Mouse (Mus musculus) MEL (cell line): ENCODE data around the gene Klhl26. TPM values are rescaled to one million over a fixed set of nuclear protein-coding genes. Genes with fewer than 3 reads are reported as not detected.

Experiments used
- DNase-seq: peaks from one replicate; pipeline ENCODE4 v3.0.0; 2011; ENCODE audit warnings: low read depth, low spot score
- H3K27ac ChIP-seq: 2 replicates; pipeline ENCODE4 v1.5.1; 2012; ENCODE audit warnings: low read depth, mild to moderate bottlenecking, control low read depth, low read length, moderate library complexity; ENCODE audit not compliant: control insufficient read depth
- H3K27me3 ChIP-seq, 2 experiments: fragments of 150-350 bp in 1 of 2; sonication (generic) in 1 of 2; 2 replicates each; pipeline ENCODE4 v1.6.1; 2012; ENCODE audit warnings: low read length in 2 of 2, mild to moderate bottlenecking in 2 of 2, improper control_type of control experiment in 1 of 2, moderate library complexity in 1 of 2; ENCODE audit not compliant: insufficient read depth in 2 of 2, control insufficient read depth in 1 of 2
- H3K36me3 ChIP-seq, 2 experiments: 2 replicates each; pipeline ENCODE4 v1.6.1; 2012 to 2014; ENCODE audit warnings: low read length in 2 of 2, improper control_type of control experiment in 1 of 2, inconsistent platforms in 1 of 2, mild to moderate bottlenecking in 1 of 2; ENCODE audit not compliant: insufficient read depth in 2 of 2, control insufficient read depth in 1 of 2
- H3K4me1 ChIP-seq, 2 experiments: fragments of 150-350 bp in 1 of 2; sonication (generic) in 1 of 2; 2 replicates each; pipeline ENCODE4 v1.6.1; 2012; ENCODE audit warnings: low read length in 2 of 2, improper control_type of control experiment in 1 of 2, mild to moderate bottlenecking in 1 of 2; ENCODE audit not compliant: insufficient read depth in 2 of 2, control insufficient read depth in 1 of 2
- H3K4me3 ChIP-seq, 2 experiments: fragments of 150-350 bp in 1 of 2; sonication (generic) in 1 of 2; 2 replicates each; pipeline ENCODE4 v1.5.1; 2012; ENCODE audit warnings: low read depth in 2 of 2, low read length in 2 of 2, mild to moderate bottlenecking in 2 of 2, moderate library complexity in 2 of 2, control low read depth in 1 of 2, improper control_type of control experiment in 1 of 2; ENCODE audit not compliant: control insufficient read depth in 1 of 2, insufficient read depth in 1 of 2
- H3K79me2 ChIP-seq: 2 replicates; pipeline ENCODE4 v1.6.1; 2012; ENCODE audit warnings: mild to moderate bottlenecking, low read length, moderate library complexity; ENCODE audit not compliant: control insufficient read depth, poor library complexity, insufficient read depth
- H3K9ac ChIP-seq: 2 replicates; pipeline ENCODE4 v1.6.1; 2012; ENCODE audit warnings: low read depth, mild to moderate bottlenecking, control low read depth, low read length, moderate library complexity; ENCODE audit not compliant: control insufficient read depth, poor library complexity, severe bottlenecking
- H3K9me3 ChIP-seq: fragments of 150-350 bp; sonication (generic); replicated peaks from 2 replicates; pipeline ENCODE4 v1.6.1; 2012; ENCODE audit warnings: mild to moderate bottlenecking, low read length, improper control_type of control experiment, moderate library complexity; ENCODE audit not compliant: insufficient read depth
- CHD2 ChIP-seq: IDR thresholded peaks from 2 replicates; pipeline ENCODE4 v1.6.1; 2011; ENCODE audit warnings: low read length, improper control_type of control experiment
- CTCF ChIP-seq, 3 experiments: IDR thresholded peaks in 2 of 3; conservative IDR thresholded peaks in 1 of 3; 2 replicates each; pipeline ENCODE4 v1.5.1; 2011 to 2012; ENCODE audit warnings: low read length in 3 of 3, low read depth in 2 of 3, mild to moderate bottlenecking in 2 of 3, improper control_type of control experiment in 1 of 3, inconsistent platforms in 1 of 3, mixed read lengths in 1 of 3, moderate library complexity in 1 of 3; ENCODE audit not compliant: control insufficient read depth in 1 of 3, insufficient read depth in 1 of 3, poor library complexity in 1 of 3, severe bottlenecking in 1 of 3
- E2F4 ChIP-seq: IDR thresholded peaks from 2 replicates; pipeline ENCODE4 v1.6.1; 2011; ENCODE audit warnings: low read depth, low read length, improper control_type of control experiment, borderline replicate concordance
- ELF1 ChIP-seq: IDR thresholded peaks from 2 replicates; pipeline ENCODE4 v1.6.1; 2014; ENCODE audit warnings: low read depth, mild to moderate bottlenecking, inconsistent platforms, low read length, improper control_type of control experiment, moderate library complexity
- EP300 ChIP-seq, 2 experiments: IDR thresholded peaks; 2 replicates each; pipeline ENCODE4 v1.6.1; 2011; ENCODE audit warnings: improper control_type of control experiment in 2 of 2, low read length in 2 of 2, low read depth in 1 of 2, mild to moderate bottlenecking in 1 of 2
- GABPA ChIP-seq: IDR thresholded peaks from 2 replicates; pipeline ENCODE4 v1.6.1; 2012; ENCODE audit warnings: low read depth, mild to moderate bottlenecking, inconsistent platforms, low read length, improper control_type of control experiment, moderate library complexity
- GATA1 ChIP-seq: IDR thresholded peaks from 2 replicates; pipeline ENCODE4 v1.6.1; 2011; ENCODE audit warnings: low read depth, low read length, improper control_type of control experiment
- HCFC1 ChIP-seq: IDR thresholded peaks from 2 replicates; pipeline ENCODE4 v1.6.1; 2012; ENCODE audit warnings: low read depth, mild to moderate bottlenecking, inconsistent platforms, low read length, improper control_type of control experiment, moderate library complexity
- JUND ChIP-seq: IDR thresholded peaks from 2 replicates; pipeline ENCODE4 v1.6.1; 2011; ENCODE audit warnings: low read depth, mild to moderate bottlenecking, improper control_type of control experiment, low read length
- MAFK ChIP-seq: IDR thresholded peaks from 2 replicates; pipeline ENCODE4 v1.6.1; 2011; ENCODE audit warnings: low read depth, mild to moderate bottlenecking, low read length, improper control_type of control experiment, borderline replicate concordance
- MEF2A ChIP-seq: IDR thresholded peaks from 2 replicates; pipeline ENCODE4 v1.6.1; 2014; ENCODE audit warnings: low read depth, mild to moderate bottlenecking, inconsistent platforms, low read length, improper control_type of control experiment; ENCODE audit not compliant: poor library complexity, insufficient replicate concordance, severe bottlenecking; ENCODE audit errors: extremely low read depth
- MXI1 ChIP-seq: IDR thresholded peaks from 2 replicates; pipeline ENCODE4 v1.6.1; 2011; ENCODE audit warnings: mild to moderate bottlenecking, low read depth, low read length, improper control_type of control experiment
- MYB ChIP-seq: IDR thresholded peaks from 2 replicates; pipeline ENCODE4 v1.6.1; 2011; ENCODE audit warnings: mild to moderate bottlenecking, low read depth, low read length, improper control_type of control experiment
- MYC ChIP-seq: IDR thresholded peaks from 2 replicates; pipeline ENCODE4 v1.6.1; 2011; ENCODE audit warnings: low read depth, mild to moderate bottlenecking, low read length, improper control_type of control experiment, moderate library complexity
- NRF1 ChIP-seq: IDR thresholded peaks from 2 replicates; pipeline ENCODE4 v1.6.1; 2014; ENCODE audit warnings: low read depth, mild to moderate bottlenecking, inconsistent platforms, low read length, improper control_type of control experiment, moderate library complexity; ENCODE audit not compliant: poor library complexity, insufficient read depth, severe bottlenecking
- POLR2A ChIP-seq, 2 experiments: IDR thresholded peaks; 2 replicates each; pipeline ENCODE4 v1.6.1; 2011 to 2012; ENCODE audit warnings: low read length in 2 of 2, mild to moderate bottlenecking in 2 of 2, control low read depth in 1 of 2, improper control_type of control experiment in 1 of 2, low read depth in 1 of 2, moderate library complexity in 1 of 2; ENCODE audit not compliant: control insufficient read depth in 1 of 2, insufficient read depth in 1 of 2, poor library complexity in 1 of 2
- POLR2AphosphoS2 ChIP-seq: IDR thresholded peaks from 2 replicates; pipeline ENCODE4 v1.6.1; 2011; ENCODE audit warnings: low read length, improper control_type of control experiment
- RAD21 ChIP-seq: IDR thresholded peaks from 2 replicates; pipeline ENCODE4 v1.6.1; 2011; ENCODE audit warnings: mild to moderate bottlenecking, low read depth, low read length, improper control_type of control experiment
- RCOR1 ChIP-seq: IDR thresholded peaks from 2 replicates; pipeline ENCODE4 v1.6.1; 2012; ENCODE audit warnings: low read depth, mild to moderate bottlenecking, inconsistent platforms, low read length, improper control_type of control experiment
- TAL1 ChIP-seq: IDR thresholded peaks from 2 replicates; pipeline ENCODE4 v1.6.1; 2012; ENCODE audit warnings: mild to moderate bottlenecking, inconsistent platforms, low read length, moderate library complexity, mixed read lengths
- TBP ChIP-seq: IDR thresholded peaks from 2 replicates; pipeline ENCODE4 v1.8.0; 2011; ENCODE audit warnings: low read depth, low read length, improper control_type of control experiment
- TCF12 ChIP-seq: IDR thresholded peaks from 2 replicates; pipeline ENCODE4 v1.6.1; 2014; ENCODE audit warnings: low read depth, mild to moderate bottlenecking, inconsistent platforms, low read length, improper control_type of control experiment, moderate library complexity
- UBTF ChIP-seq: IDR thresholded peaks from 2 replicates; pipeline ENCODE4 v1.6.1; 2012; ENCODE audit warnings: low read depth, mild to moderate bottlenecking, inconsistent platforms, low read length, improper control_type of control experiment, moderate library complexity, borderline replicate concordance; ENCODE audit not compliant: insufficient read depth
- USF1 ChIP-seq: IDR thresholded peaks from 2 replicates; pipeline ENCODE4 v1.6.1; 2014; ENCODE audit warnings: low read depth, mild to moderate bottlenecking, inconsistent platforms, low read length, improper control_type of control experiment, moderate library complexity
- ZKSCAN1 ChIP-seq: IDR thresholded peaks from 2 replicates; pipeline ENCODE4 v1.6.1; 2012; ENCODE audit warnings: low read depth, mild to moderate bottlenecking, inconsistent platforms, low read length, improper control_type of control experiment, moderate library complexity
- ZMIZ1 ChIP-seq: IDR thresholded peaks from 2 replicates; pipeline ENCODE4 v1.6.1; 2012; ENCODE audit warnings: low read depth, mild to moderate bottlenecking, inconsistent platforms, low read length, improper control_type of control experiment, moderate library complexity
- ZNF384 ChIP-seq: IDR thresholded peaks from 2 replicates; pipeline ENCODE4 v1.6.1; 2012; ENCODE audit warnings: low read depth, mild to moderate bottlenecking, inconsistent platforms, low read length, improper control_type of control experiment
- polyA plus RNA-seq, 2 experiments: library from polyadenylated mRNA; stranded (reverse) in 1 of 2; unstranded in 1 of 2; fragments of >175 nt in 1 of 2; fragments of >200 nt in 1 of 2; gene quantifications; 2 replicates each; pipeline versions ENCODE4 v1.2.1 to v1.2.4; 2012; ENCODE audit warnings: low replicate concordance in 2 of 2, low read depth in 1 of 2; ENCODE audit not compliant: insufficient read length in 2 of 2, insufficient read depth in 1 of 2, missing spikeins in 1 of 2
- total RNA-seq: library from RNA; depleted of rRNA; stranded (reverse); fragments of 300-350 nt; gene quantifications from 2 replicates; pipeline ENCODE4 v1.2.3, GENCODE M21; 2012

The Klhl26 gene
- total and polyA plus RNA-seq, 3 experiments, result 8.0 to 11.4 TPM; not detected in 1

DNA sequence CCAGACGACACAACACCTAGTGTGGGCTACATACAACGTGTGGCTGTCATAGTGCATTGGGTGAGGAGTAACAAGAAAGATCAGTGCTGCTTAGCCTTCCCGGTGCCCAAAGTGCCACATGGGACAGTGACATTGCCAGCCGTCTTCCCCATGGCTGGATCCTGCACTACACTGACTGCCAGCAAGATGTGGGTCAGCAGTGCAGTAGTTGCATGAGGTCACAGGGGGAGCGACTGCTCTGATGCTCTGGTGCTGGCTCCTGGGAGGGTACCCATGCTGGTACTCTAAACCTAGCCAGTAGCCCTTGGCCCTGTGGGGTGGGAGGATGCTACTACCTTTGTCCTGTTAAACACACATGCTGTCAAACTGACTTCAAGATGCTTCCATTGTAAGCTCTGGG lies 16.6 kb downstream of the Klhl26 start:
- no peaks in the 10 kb centered on the region; a peak in 1 of 4 replicates for H3K36me3 ChIP-seq
- no peak for DNase-seq
- H3K4me1 ChIP-seq, result no peaks in the 10 kb centered on the region

DNA sequence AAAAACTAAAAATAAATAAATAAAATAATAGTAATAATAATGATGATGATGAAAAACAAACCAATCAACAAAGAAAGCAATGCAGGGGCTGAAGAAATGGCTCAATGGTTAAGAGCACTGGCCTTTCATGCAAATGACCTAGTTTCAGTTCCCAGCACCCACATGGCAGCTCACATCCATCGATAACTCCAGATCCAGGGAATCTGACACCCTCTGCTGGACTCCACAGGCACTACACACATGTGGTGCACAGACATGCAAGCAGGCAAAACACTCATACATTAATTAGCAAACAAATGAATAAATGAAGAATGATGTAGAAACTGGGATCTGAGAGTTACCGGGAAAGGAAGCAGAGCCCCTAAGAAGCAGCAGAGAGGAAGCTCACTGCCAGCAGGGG lies 17.1 kb downstream of the Klhl26 start:
- DNase-seq, result peak; percentile 18
- TF ChIP-seq RAD21 (peak; percentile 4), EP300 (IDR thresholded peaks at IDR 0.05; ENCODE audit: low read depth in 1 of 2, low read length in 2 of 2) (no peak), ZNF384 (no peak), CTCF (IDR thresholded peaks at IDR 0.05 in 2 of 3, conservative IDR thresholded peaks at IDR 0.05 in 1 of 3; ENCODE audit: control insufficient read depth in 1 of 3, insufficient read depth in 1 of 3, low read depth in 2 of 3, low read length in 3 of 3, poor library complexity in 1 of 3, severe bottlenecking in 1 of 3) (peak; percentile 14 to 33 (median 21); a peak in 3 of 6 replicates), TAL1 (no peak), MYB (no peak), CHD2 (no peak), ZMIZ1 (no peak), NRF1 (no peak), ELF1 (no peak), HCFC1 (no peak), USF1 (no peak), GABPA (no peak)
- Histone ChIP-seq H3K4me3 (no peak overlapping the region), H3K27me3 (no peaks in the 10 kb centered on the region), H3K9ac (no peak overlapping the region), H3K36me3 (no peaks in the 10 kb centered on the region; a peak in 1 of 4 replicates), H3K9me3 (no peaks in the 10 kb centered on the region), H3K79me2 (no peaks in the 10 kb centered on the region), H3K4me1 (no peaks in the 10 kb centered on the region), H3K27ac (no peak overlapping the region)

More for the DNA sequence above, 16.6 kb downstream of the Klhl26 start:
- TF ChIP-seq TCF12 (no peak), UBTF (no peak), RAD21 (no peak), ZKSCAN1 (no peak), MEF2A (no peak), E2F4 (no peak), ZNF384 (no peak), GATA1 (no peak), TBP (no peak), MYC (no peak), MXI1 (no peak), POLR2A (IDR thresholded peaks at IDR 0.05; ENCODE audit: control insufficient read depth in 1 of 2, insufficient read depth in 1 of 2, low read depth in 1 of 2, low read length in 2 of 2, poor library complexity in 1 of 2) (no peak), JUND (no peak), ELF1 (no peak), MAFK (no peak), RCOR1 (no peak), EP300 (IDR thresholded peaks at IDR 0.05; ENCODE audit: low read depth in 1 of 2, low read length in 2 of 2) (no peak), POLR2AphosphoS2 (no peak), MYB (no peak)
- Histone ChIP-seq H3K9me3 (no peaks in the 10 kb centered on the region), H3K27me3 (no peaks in the 10 kb centered on the region), H3K4me3 (no peak overlapping the region), H3K9ac (no peak overlapping the region), H3K79me2 (no peaks in the 10 kb centered on the region), H3K27ac (no peak overlapping the region)
